Mouse (Mus musculus): ENCODE measurements around the gene Mrpl3. TPM values are rescaled to one million over a fixed set of nuclear protein-coding genes. Genes with fewer than 3 reads are reported as not detected.

Gene Mrpl3
- polyA plus RNA-seq (2015; fragmentation: Illumina TruSeq; extraction: RNeasy Lipid Tissue Mini Kit (QIAGEN cat#74804); ENCODE audit: insufficient read depth, low replicate concordance), result 75.7 TPM

DNA sequence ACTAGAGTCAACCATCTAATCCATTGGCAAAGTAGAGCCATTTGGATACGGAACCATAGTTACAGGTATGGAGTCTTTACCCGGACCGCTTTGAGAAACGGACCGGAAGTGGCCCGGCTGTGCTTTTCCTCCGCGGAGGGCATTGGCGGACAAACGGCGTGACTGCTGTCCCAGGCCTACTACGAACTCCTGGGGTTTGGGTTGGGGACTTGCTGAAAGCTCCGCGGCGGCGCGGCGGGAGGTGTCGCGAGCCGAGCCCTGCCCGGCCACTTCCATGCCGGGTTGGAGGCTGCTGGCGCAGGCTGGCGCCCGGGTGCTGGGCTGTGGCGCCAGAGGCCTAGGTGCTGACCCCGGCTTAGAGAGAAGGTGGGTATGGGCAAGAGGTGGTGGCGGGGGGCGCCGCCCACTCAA lies at the start of gene Mrpl3:
Gene Mrpl3, plus strand, starts transcription at position 93 of the 411 bp plus-strand sequence.

Other genes with a start within 250 kb of the Mrpl3 start
- 32.4 TPM for gene Nudt16, start 78.6 kb downstream of the Mrpl3 start, polyA plus RNA-seq (2015; fragmentation: Illumina TruSeq; extraction: RNeasy Lipid Tissue Mini Kit (QIAGEN cat#74804); ENCODE audit: insufficient read depth, low replicate concordance)
- gene 1700080E11Rik, start 91.9 kb downstream of the Mrpl3 start, polyA plus RNA-seq (2015; fragmentation: Illumina TruSeq; extraction: RNeasy Lipid Tissue Mini Kit (QIAGEN cat#74804); ENCODE audit: insufficient read depth, low replicate concordance), result not detected

Measured in spleen, adult 10 weeks (tissue).